Mouse (Mus musculus) spleen, adult 10 weeks (tissue): ENCODE results near the gene Hes3. TPM values are rescaled to one million over a fixed set of nuclear protein-coding genes. Genes with fewer than 3 reads are reported as not detected.

Experiments used
- polyA plus RNA-seq: library from polyadenylated mRNA; stranded (reverse); fragments of 350-450 nt; fragmentation: Illumina TruSeq; extraction: RNeasy Lipid Tissue Mini Kit (QIAGEN cat#74804); gene quantifications from one replicate; pipeline ENCODE4 v1.2.3, GENCODE M21; 2015; ENCODE audit warnings: low replicate concordance; ENCODE audit not compliant: insufficient read depth

Gene Hes3
- not detected for polyA plus RNA-seq

DNA sequence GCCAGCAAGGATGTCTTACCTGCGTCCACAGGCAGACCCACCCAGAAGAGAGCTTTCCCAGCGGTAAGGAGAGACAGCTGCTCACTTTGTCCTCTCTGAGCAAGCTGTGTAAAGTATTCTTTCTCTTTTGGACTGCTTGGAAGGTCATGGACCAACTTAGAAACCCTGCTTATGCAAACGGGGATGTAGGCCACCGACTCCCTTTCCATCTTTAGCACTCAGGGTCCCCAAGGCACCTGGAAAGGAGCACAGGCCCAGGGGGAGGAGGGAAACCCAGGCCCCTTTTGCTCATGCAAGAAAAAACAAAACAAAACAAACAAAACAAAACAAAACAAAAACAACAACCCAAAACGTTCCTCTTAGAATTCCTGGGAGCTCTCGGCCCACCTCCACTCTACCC is at the start of gene Hes3:
Gene Hes3, minus strand, starts transcription at position 101 of the 400 bp plus-strand sequence.

DNA sequence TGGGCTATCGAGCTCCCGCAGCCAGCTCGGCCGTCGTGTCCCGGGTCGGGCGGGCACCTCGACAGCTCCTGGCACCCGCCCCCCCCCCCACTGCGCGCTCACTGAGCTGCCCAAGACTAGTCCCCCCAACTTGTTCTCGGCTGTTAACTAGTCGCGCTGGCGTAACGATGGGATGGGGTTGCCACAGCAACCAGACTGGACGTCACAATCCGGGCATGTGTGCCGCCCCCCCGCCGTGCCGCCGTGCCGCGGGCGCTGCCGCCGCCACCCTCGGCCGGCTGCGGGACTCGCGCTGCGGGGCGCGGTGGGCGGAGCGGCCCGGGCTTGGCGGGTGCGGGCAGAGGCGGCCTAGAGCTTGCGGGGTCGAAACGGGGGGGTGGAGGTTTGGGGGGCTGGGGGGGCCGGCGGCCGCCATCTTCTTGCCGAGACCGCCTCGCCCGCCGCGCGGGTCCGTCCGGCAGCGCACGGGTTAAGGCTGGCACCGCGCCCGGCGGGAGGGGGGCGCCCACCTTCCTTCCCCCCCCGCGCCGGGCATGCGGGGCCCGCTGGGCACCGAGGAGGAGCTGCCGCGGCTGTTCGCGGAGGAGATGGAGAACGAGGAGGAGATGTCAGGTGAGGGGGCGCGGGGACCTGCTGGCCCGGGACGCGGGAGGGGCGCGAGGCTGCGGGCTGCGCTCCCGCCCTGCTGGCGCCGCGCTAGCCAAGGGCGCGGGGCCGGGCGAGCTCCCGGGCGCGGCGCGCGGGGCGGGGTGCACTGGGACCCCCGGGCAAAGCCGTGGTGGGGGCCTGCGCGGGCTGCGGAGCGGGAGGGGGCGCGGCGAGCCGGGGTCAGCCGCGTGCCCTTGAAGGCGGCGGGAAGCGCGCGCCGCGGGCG is 47.2 kb upstream of the Hes3 start, which contains the start of gene Chd5:
Gene Chd5, plus strand, starts transcription at position 233 of the 874 bp plus-strand sequence.

DNA sequence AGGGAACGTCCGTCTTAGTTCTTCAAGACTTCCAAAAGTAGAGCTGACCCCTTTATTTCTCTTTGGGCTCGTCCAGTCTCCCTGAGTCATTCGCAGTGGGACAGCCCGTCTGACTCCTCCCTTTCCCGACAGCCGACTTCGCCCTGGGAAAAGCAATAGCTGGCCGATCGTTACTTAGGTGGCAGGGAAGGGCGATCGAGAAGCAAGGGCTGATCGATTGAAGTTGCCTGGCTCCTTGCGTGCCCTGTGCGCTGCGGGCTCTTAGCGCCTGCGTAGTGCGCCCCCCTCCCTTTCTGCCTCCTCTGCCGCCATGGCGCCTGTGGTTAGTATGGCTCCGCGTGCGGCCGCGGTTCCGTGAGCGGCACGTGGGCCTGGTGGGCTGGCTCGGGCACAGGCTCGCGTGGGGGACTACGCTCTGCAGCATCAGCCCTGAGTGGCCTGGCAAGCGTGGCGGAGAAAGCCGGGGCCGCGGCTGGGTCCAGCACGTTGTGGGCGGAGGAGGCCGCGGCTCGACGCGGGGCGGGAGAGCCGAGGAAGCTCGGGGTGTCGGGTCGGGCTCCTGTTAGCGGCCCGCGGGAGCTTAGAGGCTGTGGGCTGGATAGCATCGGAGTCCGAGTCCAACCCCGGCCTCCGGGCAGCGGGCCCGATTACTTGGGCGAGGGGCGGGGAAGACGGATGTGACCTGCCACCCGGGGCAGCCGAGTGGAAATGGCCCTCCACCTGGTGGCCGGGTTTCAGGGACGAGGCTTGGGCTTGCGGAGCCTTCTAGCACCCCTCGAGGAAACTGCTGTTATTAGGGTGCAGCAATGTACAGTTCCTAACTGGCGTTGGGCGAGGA is 34.3 kb upstream of the Hes3 start, which contains the start of gene Rpl22:
Gene Rpl22, plus strand, starts transcription at position 169 of the 838 bp plus-strand sequence.

DNA sequence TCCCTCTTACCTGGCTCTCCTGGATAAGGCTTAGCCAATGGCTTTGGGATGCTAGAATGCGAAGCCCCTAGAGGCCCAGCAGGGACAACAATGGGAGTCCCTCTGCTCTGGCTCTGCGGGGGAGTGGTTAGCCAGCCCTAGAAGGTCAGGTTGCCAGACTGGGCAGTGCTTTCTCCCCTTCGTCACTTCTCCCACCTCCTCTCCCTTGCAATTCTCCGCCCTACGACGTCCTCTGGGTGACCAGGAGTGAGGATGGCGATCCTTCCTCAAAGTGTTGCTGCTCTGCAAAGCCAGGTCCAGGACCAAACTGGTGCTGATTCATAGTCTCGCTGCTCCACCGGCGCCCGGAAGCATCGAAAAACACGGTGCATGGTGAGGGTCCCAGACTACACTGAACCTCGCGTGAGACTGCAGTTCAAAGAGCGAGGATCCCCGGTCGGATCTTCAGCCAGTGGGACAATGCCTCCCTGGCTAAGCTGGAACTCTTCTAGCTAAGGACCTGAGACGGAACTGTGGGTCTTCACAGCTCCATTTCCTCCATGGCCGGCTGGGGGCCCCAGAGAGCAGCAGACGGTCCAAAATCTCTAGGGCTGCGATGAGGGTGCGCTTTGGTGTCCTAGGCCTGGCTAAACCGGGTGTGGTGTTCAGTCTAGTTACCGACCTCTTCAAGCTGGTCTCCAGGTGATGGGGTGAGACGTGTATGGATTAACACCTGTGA is 27.2 kb upstream of the Hes3 start, which contains the start of gene Rnf207:
Gene Rnf207, minus strand, starts transcription at position 477 of the 718 bp plus-strand sequence.

DNA sequence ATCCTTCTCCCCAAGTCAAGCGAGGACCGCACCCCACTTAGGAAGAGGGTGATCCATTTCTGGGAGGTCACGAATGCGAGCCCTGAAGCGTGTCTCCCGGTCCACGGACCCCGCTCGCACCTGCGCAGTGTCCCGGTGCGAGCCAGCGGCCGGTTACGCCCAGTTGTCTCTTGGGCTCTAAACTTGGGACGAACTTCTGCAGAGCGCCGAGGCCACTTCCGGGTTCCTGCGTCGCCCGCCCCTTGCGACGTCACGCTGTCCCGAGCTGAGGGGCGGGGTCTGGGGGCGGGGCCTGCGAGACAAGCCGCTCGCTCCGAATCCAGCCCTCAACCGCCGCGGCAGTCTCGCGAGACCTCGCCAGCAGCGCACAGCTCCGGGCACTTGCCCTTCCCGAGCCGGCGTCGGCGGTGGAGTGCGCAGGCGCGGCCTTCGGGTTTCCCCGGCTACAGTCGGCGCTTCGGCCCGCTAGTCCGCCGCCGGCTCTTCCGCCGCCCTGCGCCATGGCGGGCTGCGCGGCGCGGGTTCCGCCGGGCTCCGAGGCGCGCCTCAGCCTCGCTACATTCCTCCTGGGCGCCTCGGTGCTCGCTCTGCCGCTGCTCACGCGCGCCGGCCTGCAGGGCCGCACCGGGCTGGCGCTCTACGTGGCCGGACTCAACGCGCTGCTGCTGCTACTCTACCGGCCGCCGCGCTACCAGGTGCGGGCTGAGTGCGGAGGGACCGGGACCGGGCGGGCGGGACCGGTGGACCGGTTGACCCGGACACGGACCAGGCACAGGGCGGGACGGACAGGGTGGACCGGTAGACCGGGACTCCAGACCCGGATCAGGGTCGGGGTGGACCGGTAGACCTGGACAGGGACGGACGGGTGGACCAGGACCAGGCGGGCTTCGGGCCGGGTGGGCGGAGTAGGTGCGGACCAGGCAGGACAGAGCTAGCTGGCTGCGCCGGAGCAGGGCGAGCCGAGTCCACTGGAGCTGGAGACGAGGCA is 5.7 kb upstream of the Hes3 start, which contains the start of gene Icmt:
Gene Icmt, plus strand, starts transcription at position 354 of the 988 bp plus-strand sequence.

DNA sequence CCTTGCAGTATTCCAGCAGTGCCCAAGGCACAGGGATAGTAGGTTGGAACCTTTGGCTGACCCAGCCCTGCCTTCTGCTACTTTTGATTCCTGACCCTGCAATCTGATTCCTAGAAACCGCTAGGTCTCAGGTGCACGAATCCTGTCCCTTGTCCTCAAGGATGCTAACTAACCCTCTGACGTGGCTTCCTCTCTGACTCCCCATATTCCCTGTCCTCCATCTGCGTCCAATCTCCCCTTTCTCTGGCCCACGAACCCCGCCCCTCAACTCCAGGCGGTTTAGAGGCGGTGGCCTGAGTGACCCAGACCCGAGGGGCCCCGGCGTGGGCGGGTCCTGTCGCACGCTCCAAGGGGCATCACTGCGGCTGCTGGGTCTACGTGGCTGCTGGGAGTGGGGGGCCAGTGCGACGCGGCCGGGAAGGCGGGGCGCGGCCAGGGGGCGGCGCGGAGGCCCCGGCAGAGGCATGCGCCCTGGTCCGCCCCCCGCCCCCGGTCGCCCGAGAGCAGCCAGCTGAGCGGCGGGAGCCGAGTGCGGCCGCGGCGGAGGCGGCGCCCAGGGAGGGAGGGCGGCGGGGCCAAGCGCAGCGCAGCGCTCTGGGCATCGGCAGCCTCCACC is 17.7 kb downstream of the Hes3 start, which contains the start of gene Gpr153:
Gene Gpr153, plus strand, starts transcription at position 612 of the 616 bp plus-strand sequence.

Other genes with a start within 250 kb of the Hes3 start
- gene Plekhg5, start 219.2 kb downstream of the Hes3 start, polyA plus RNA-seq: 1.6 TPM
- 5.4 TPM for gene Tnfrsf25, start 175.7 kb downstream of the Hes3 start, polyA plus RNA-seq
- gene Espn, start 139.3 kb downstream of the Hes3 start, polyA plus RNA-seq: 0.79 TPM
- gene Hes2, start 132.8 kb downstream of the Hes3 start, polyA plus RNA-seq: 0.08 TPM
- 10.9 TPM for gene Acot7, start 113.5 kb downstream of the Hes3 start, polyA plus RNA-seq
- gene Gpr153, start 17.4 kb downstream of the Hes3 start, polyA plus RNA-seq: 2.8 TPM
- 19.9 TPM for gene Icmt, start 5.6 kb upstream of the Hes3 start, polyA plus RNA-seq
- not detected for gene Rnf207, start 27.3 kb upstream of the Hes3 start, polyA plus RNA-seq
- 1,802 TPM for gene Rpl22, start 34.1 kb upstream of the Hes3 start, polyA plus RNA-seq
- 0.06 TPM for gene Chd5, start 47.0 kb upstream of the Hes3 start, polyA plus RNA-seq
- 0.37 TPM for gene Nphp4, start 185.0 kb upstream of the Hes3 start, polyA plus RNA-seq
- gene Kcnab2, start 186.2 kb upstream of the Hes3 start, polyA plus RNA-seq: 40.7 TPM